Mouse (Mus musculus) frontal cortex, postnatal 36 days (tissue): ENCODE results near the gene Arhgdib.
"Not testable (repeated sequence)": the region's sequence is repeated elsewhere in the genome, so short reads cannot be mapped to it uniquely, and the experiment has no call there.

Source experiments
- DNase-seq, 2 experiments: peaks; one replicate each; pipeline ENCODE4 v3.0.0; 2022; ENCODE audit warnings: low spot score in 2 of 2

Arhgdib gene

DNA sequence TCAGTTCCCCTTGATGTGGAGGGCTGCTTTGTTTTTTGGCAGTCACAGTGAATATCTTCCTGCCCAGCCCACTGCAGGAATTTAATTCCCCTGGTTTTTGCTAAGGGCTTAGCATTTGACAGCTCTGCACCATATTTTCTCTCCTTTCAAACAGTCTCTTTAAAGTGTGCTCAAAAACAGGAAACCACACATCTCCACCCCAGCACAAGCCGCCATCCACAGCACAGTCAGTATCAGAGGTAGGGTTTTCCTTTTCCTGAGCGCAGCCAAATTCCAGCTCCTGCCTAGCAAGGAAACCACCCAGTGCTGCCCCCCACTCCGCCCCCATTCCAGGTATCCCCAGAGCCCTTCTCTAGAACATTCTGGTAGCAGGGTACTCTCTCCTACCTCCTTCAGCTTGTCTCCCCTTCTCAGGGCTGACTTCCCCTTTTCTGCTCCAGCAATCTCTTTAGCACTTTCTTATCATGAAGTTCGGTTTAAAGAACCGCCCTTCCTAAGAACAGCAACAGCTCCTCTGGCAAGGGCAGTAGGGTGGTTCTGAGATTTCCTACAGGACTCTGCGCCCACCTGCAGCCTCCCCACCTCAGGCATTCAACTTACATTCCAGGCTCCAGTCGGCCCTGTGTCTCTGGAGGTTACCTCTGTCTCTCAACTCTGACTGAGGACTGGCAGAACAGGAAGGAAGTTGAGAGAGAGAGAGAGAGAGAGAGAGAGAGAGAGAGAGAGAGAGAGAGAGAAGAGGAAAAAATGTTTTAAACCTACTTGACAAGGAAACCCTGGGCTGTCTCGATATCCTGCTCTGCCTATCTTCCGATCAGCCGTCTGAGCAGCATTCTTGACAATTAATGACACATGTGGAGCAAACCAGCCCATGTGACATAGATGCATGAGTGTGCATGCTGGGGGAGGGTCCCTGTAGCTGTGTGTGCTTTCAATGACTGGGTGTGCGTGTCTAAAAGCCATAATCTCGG, at the start of gene Arhgdib:
Arhgdib (minus strand) TSS at position 849 of the 971 bp plus-strand sequence.
- DNase-seq: peak in 1 of 2 experiments; percentile 13

DNA sequence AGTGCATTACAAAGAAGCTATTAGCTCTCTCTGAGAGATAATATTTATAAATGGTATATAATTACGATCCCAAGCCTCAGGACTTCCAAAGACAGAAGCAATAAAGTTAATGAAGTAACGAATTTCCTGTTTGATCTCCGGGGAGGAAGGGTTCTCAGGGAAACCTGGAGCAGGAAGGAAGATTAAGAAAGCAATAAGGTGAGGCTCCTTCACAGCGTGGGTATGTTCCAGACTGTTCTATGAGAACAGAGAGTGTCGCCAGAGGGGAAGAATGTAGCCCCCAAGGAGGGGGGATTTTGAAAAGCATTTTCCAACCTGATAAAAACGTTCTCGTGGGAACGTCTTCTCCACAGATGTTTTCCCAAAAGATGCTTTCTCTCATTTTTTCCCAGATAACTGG, 48.9 kb upstream of the Arhgdib start:
- no peak for DNase-seq

- no peak for DNase-seq
Measured at GRCm38 (mm10) chr6:136989824-136990497, 48.3 kb upstream of the Arhgdib start.

GRCm38 (mm10) chr6:136988536-136989060, 46.9 kb upstream of the Arhgdib start:
- DNase-seq: no peak

- peak in 1 of 2 experiments; percentile 30 for DNase-seq
Measured at GRCm38 (mm10) chr6:136986718-136987117, 45.0 kb upstream of the Arhgdib start.

DNA sequence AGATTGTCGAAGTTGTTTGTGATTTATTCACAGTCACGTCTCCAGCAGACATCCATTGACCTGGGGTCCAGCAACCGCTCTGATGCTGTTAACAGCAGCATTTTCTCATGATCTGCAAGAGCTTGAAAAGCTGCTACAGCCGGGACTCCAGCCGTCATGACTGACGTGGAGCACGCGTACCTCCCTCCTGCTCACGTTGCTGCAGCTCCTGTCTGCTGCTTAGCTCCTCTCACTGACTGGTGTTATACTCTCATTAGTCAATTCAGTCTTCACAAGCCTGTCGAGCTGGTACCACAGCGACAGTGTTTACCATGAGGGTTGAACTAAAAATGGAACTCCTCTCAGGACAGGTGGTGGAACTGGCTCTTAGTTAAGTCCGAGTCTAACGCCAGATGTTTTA, 44.3 kb upstream of the Arhgdib start:
- DNase-seq: no peak

DNA sequence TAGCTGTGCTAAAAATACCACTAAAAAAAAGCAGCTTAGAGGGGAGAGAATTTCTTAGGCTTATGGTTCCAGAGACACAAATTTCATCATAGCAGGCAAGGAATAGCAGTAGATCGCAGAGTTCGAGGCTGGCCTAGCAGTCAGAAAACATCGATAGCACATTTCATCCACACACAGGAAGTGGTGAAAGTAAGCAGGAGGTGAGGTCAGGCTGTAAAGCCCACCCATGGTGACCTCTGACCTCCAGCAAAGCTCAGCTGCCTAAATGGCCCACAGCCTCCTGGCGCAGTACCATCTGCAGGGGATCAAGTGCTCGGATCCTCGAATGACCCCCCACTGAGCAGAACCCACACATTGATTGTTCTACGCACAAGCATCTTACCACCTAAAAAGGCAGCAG, 41.5 kb upstream of the Arhgdib start:
- DNase-seq: no peak

DNA sequence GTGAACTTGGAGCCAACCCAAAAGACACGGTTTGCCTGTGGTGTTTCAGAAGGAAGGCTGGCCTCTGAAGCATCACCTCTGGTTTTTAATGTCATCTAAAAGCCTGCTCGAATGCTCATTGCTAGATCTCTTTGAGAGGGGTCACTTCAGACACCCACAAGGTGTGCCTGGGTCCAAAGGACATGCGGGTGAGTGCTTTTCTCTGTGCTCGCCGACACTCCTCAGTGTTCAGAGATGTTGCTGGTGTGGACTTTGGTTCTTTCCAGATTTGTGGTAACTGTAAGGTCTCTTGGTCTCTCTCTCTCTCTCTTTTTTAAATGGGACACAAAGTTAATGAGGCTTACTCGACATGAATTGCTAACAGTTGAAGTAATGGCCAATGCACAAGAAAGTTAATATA, 40.9 kb upstream of the Arhgdib start:
- no peak for DNase-seq

GRCm38 (mm10) chr6:136980331-136980746, 38.6 kb upstream of the Arhgdib start:
- DNase-seq: peak in 1 of 2 experiments; percentile 37

- DNase-seq: no peak
Measured at GRCm38 (mm10) chr6:136979274-136980082, 37.8 kb upstream of the Arhgdib start.

DNA sequence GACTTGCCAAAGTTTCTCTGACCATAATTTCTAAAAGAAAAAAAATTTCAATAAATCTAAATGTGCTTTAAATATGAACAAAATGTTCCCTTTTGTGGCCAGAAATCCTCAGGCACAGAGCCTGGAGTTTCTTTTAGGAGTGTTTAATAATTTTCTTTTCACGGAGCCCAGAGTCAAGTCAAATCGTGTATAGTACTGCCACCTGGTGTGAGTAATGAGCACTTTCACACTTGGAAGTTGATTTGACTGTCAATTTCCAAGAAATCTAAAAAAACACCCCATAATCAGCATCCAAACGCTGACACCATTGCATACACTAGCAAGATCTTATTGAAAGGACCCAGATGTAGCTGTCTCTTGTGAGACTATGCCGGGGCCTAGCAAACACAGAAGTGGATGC, 27.2 kb upstream of the Arhgdib start:
- DNase-seq: not testable (repeated sequence)

- DNase-seq: no peak
Measured at GRCm38 (mm10) chr6:136967466-136967865, 25.8 kb upstream of the Arhgdib start.

DNA sequence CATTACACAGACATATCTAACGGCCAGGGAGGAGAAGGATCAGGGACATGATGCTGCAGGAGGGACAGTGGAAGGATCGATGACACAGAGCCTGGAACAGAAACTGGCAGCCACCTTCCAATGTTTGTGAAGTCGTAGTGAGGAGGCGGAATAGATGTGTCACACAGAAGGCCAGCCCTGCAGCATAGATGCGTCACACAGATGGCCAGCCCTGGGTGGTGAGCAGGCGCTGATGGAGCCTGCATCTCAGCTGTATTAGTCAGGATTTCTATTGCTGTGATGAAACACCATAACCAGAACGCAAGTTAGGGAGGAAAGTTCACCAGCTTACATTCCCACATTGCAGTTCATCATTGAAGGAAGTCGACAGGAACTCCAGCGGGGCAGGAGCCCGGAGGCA, 24.2 kb upstream of the Arhgdib start:
- no peak for DNase-seq

GRCm38 (mm10) chr6:136964609-136965510, 23.2 kb upstream of the Arhgdib start:
- no peak for DNase-seq

DNA sequence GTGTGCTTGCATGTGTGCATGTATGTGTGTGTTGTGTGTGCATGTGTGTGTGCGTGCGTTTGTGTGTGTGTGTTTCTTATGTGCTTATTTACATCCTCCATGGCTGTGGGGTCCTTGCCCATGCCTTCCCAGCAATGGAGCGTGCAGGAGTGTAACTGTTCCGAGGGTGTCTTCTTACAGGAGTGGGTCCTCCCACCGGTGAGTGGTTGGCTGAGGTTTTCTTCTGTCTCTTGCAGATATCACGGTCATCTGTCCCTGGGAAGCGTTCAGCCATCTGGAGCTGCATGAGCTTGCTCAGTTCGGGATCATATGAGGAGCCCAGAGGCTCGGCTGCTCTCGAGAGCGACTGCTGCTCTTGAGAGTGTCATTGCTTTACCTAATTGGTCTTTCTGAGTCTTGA, 21.3 kb upstream of the Arhgdib start:
- no peak for DNase-seq

DNA sequence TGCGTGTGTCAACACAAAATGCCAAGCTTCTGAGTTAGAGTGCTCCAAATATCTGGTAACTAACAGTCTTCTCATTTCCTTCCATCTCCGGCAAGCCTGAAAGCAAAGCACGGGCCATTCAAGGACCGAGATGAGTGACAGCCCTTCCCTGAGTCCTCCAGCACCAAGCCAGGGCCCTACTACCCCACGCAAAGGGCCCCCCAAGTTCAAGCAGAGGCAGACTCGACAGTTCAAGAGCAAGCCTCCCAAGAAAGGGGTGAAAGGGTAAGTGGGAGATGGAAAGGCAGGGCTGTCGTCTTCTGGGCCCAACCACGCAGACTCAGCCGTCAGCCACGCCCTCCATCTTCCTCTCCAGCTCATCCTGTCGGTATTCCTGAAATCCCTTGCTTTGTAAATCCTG, 17.4 kb upstream of the Arhgdib start:
- no peak for DNase-seq

GRCm38 (mm10) chr6:136957062-136957461, 15.4 kb upstream of the Arhgdib start:
- no peak for DNase-seq

DNA sequence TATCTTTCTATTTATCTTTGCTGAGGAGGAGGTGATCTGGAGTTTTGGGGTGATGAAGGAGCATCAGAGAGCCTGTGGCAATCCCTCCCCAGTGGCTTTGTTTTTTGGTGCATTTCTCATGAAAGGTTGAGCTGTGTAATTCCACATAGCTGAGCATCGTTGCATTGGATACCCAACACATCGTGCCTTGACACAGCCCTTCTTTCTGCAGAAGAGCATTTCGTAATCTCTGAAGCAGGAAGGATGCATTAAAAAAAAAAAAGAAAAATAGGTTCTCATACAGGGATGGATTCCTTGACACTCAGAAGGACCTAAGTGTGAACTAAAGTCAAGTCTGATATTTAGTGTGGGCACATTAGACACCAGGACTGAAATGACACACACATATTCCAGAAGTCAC, 13.5 kb upstream of the Arhgdib start:
- no peak for DNase-seq

DNA sequence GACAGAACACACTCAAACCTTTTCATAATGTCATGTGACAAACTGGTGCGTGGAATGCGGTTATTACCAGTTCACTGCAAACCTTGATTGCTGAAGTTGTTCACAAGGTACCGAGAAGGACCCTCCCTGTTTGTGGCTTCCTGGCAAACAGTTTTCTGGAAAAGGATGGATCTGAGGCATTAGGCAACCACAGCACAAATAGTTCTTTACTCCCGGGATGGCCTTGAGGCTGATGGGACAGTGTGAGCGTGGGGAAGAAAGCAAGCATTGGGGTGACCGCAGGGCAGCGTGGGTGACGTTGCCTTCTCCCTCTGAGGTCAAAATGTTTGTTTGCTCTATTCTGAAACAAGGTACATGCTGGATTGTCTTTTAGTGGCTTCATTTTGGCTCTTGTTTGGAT, 13.0 kb upstream of the Arhgdib start:
- no peak for DNase-seq

DNA sequence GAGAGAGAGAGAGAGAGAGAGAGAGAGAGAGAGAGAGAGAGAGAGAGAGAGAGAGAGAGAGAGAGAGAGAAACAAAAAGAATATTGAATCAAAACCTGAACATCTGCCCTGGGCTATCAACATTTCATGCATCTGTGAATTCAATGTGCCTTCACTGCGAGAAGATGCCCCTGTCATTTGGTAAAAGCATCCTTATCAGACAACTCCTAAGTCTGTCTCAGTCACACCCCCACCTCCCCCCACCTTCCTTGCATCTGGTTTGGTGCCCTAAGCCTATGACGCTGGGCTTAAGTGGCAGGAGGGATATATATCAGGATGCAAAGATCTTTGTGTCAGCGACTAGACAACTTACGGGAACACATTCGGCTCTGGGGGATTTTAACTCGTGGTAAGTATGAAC, 12.5 kb upstream of the Arhgdib start:
- DNase-seq: no peak

GRCm38 (mm10) chr6:136952930-136953329, 11.2 kb upstream of the Arhgdib start:
- no peak for DNase-seq
